Mouse (Mus musculus) neural tube, embryonic 13.5 days (tissue): ENCODE measurements around the gene Tmem9b. TPM values are rescaled to one million over a fixed set of nuclear protein-coding genes. Genes with fewer than 3 reads are reported as not detected.
A peak's percentile ranks its signal among the peaks of the same experiment; 100 is the strongest.

Experiments used
- ATAC-seq: fragments of 200-750 bp; cut with Nextera tagmentation; 2 replicates; pipeline ENCODE4 v1.8.0; 2017; ENCODE audit warnings: low read depth, mild to moderate bottlenecking, moderate TSS enrichment, moderate library complexity
- H3K27ac ChIP-seq: fragments of 300-500 bp; sonication (generic); replicated peaks from 2 replicates; pipeline ENCODE4 v1.5.1; 2015; ENCODE audit warnings: moderate library complexity, mild to moderate bottlenecking, inconsistent platforms
- H3K27me3 ChIP-seq: fragments of 300-500 bp; sonication (generic); 2 replicates; pipeline ENCODE4 v1.6.1; 2015; ENCODE audit warnings: mild to moderate bottlenecking, inconsistent platforms
- H3K36me3 ChIP-seq: fragments of 300-500 bp; sonication (generic); 2 replicates; pipeline ENCODE4 v1.6.1; 2015; ENCODE audit warnings: mild to moderate bottlenecking, inconsistent platforms
- H3K4me1 ChIP-seq: fragments of 300-500 bp; sonication (generic); replicated peaks from 2 replicates; pipeline ENCODE4 v1.6.1; 2015; ENCODE audit warnings: inconsistent platforms
- H3K4me2 ChIP-seq: fragments of 300-500 bp; sonication (generic); 2 replicates; pipeline ENCODE4 v1.6.1; 2015; ENCODE audit warnings: inconsistent platforms, mild to moderate bottlenecking, moderate library complexity
- H3K4me3 ChIP-seq: fragments of 300-500 bp; sonication (generic); 2 replicates; pipeline ENCODE4 v1.5.1; 2015; ENCODE audit warnings: mild to moderate bottlenecking, inconsistent platforms
- H3K9ac ChIP-seq: fragments of 300-500 bp; sonication (generic); 2 replicates; pipeline ENCODE4 v1.6.1; 2015; ENCODE audit warnings: moderate library complexity, mild to moderate bottlenecking, inconsistent platforms
- H3K9me3 ChIP-seq: fragments of 300-500 bp; sonication (generic); 2 replicates; pipeline ENCODE4 v1.6.1; 2016; ENCODE audit warnings: inconsistent platforms
- WGBS: fragments of 180-500 bp; shearing (Covaris S2); methylation state at CpG from one replicate; pipeline ENCODE4 v1.1.7; 2015; 5-methylcytosine and 5-hydroxymethylcytosine counted together
- polyA plus RNA-seq: library from polyadenylated mRNA; unstranded; fragments of >200 nt; fragmentation: Nextera tagmentation; extraction: Ambion mirVana; gene quantifications from 2 replicates; pipeline ENCODE4 v1.2.1, GENCODE M21; 2015

Tmem9b gene
- polyA plus RNA-seq, 1 experiment from 2014 or later: 119 TPM

DNA sequence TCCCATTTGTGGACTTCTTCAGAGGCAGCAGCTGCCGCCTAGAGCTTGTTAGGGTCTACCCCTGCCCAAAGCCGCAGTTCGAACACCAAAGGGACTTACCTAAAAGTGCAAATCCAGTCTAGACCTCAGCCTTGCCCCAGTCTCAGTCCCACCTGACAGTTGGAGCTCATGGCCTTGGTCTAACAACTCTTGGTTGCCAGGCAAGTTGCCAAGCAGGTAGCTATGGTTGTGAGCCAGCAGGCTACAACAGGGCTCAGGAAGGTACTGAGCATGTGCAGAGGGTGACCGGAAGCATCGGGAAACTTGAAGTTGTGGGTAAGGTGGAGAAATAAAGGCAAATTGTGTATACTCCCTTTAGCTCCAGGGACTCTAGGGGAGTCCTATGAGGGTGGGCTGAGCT lies 29.0 kb downstream of the Tmem9b start, which contains the start of gene BC051019:
Gene BC051019 (minus strand): TSS at position 154 of the 400 bp plus-strand sequence.
- Histone ChIP-seq H3K4me2 (no peak within 1 kb of the TSS), H3K9me3 (no peaks in the 10 kb centered on the region; the same call in 1 of the 2 replicates), H3K27ac (no peak within 1 kb of the TSS), H3K36me3 (no peaks in the 10 kb centered on the region), H3K27me3 (no peaks in the 10 kb centered on the region), H3K4me1 (no peaks in the 10 kb centered on the region), H3K4me3 (no peak within 1 kb of the TSS), H3K9ac (no peak within 1 kb of the TSS)
- no peak for ATAC-seq
- 95% methylated on average over 5 of the region's 5 CpGs for WGBS

DNA sequence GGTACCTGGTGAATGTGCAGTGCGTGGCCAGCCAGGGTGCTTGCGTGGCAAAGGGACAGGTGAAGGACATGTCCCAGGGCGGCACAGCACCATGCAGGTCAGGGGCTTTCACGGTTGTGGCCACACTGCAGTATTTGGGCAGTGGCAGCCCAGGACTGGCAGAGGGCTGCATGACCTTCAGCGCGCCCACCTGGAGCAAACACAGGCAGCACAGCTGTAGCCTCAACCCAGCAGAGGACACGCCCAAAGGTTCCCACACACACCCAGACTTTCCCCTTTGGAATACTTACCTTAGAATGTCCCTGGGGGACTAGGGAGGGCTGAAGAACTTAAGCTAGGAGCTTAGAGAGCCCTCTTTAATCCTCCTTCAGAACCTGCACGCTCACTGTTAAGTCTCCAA lies 29.6 kb downstream of the Tmem9b start:
- Histone ChIP-seq H3K27ac (no peak overlapping the region), H3K36me3 (no peaks in the 10 kb centered on the region), H3K4me2 (no peak overlapping the region), H3K4me1 (no peaks in the 10 kb centered on the region), H3K9me3 (no peaks in the 10 kb centered on the region; the same call in 1 of the 2 replicates), H3K4me3 (no peak overlapping the region), H3K27me3 (no peaks in the 10 kb centered on the region), H3K9ac (no peak overlapping the region)
- ATAC-seq: no peak
- 93% methylated on average over 8 of the region's 8 CpGs for WGBS

DNA sequence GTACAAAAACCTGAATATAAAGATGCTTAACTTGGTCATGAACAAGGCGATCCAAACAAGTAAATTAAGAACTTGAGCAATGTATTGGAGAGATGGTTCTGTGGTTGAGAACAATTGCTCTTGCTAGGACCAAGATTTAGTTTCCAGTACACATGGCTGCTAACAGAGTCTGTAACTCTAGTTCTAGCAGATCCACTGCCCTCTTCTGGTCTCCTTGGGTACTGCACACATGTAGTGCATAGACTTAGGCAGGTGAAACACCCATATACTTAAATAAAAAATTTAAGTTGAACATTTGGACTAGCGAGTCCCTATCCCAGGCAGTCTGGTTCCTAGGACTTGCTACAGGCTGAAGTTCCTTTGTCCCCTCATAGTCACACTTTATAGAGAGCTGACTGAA lies 30.1 kb downstream of the Tmem9b start:
- Histone ChIP-seq H3K36me3 (no peaks in the 10 kb centered on the region), H3K9me3 (no peaks in the 10 kb centered on the region; the same call in 1 of the 2 replicates), H3K9ac (no peak overlapping the region), H3K4me1 (no peaks in the 10 kb centered on the region), H3K4me2 (no peak overlapping the region), H3K27ac (no peak overlapping the region), H3K4me3 (no peak overlapping the region), H3K27me3 (no peaks in the 10 kb centered on the region)
- ATAC-seq: no peak
- 99% methylated on average over 2 of the region's 2 CpGs for WGBS

DNA sequence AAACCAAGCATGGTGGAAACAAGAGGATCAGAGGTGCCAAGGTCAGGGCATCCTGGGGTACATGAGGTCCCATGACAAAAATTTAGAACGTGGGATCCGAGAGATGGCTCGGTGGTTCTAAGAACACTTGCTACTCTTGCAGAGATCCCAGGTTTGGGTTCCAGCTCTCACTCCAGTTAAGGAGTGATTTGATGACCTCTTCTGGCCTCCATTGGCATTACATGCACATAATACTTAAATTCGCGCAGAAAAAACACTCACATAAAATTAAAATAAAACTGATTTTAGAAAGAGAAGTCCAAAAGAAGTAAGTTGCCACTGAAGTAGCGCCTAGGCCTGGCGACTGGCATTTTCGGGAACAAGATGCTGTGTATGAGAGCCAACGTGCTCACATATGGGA lies 33.4 kb downstream of the Tmem9b start:
- WGBS: 61% methylated on average over 9 of the region's 9 CpGs

DNA sequence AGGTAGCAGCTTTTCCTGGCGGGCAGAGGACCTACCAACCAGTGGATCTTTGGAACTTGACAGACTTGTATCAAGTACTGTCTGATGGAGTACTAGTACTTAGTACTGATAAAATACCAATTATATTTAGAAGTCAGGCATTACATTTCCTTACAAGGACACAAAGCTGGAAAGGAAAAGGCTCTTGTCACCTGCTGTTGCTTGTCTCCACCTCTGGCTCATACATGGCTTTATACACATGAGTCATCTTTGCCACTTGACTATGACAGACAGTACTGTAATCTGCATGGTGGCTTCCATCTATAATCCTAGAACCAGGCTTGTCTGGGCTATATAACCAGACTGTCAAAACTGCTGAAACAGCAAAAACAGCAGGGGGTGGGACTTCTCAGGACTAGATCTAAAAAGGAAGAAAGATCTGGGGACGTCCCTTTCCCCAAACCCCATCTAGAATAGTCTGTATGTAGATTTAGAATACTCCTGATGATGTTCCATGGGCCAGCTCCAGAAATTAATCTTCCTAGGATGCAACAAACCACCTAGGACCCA lies 39.2 kb downstream of the Tmem9b start:
- H3K4me3 ChIP-seq: no peak overlapping the region
- ATAC-seq: no peak
- no peak overlapping the region for H3K4me2 ChIP-seq
- no peaks in the 10 kb centered on the region for H3K9me3 ChIP-seq
- no peaks in the 10 kb centered on the region for H3K4me1 ChIP-seq
- 94% methylated on average over 2 of the region's 2 CpGs for WGBS
- H3K9ac ChIP-seq: no peak overlapping the region
- peaks cover 37% of the 10 kb centered on the region for H3K36me3 ChIP-seq
- H3K27ac ChIP-seq: no peak overlapping the region
- no peaks in the 10 kb centered on the region for H3K27me3 ChIP-seq

More for the DNA sequence above, 33.4 kb downstream of the Tmem9b start:
- H3K4me2 ChIP-seq: no peak overlapping the region
- no peaks in the 10 kb centered on the region; the same call in 1 of the 2 replicates for H3K9me3 ChIP-seq
- no peaks in the 10 kb centered on the region for H3K36me3 ChIP-seq
- no peak overlapping the region for H3K9ac ChIP-seq
- no peak overlapping the region for H3K27ac ChIP-seq
- ATAC-seq: no peak
- no peak overlapping the region for H3K4me3 ChIP-seq
- H3K27me3 ChIP-seq: no peaks in the 10 kb centered on the region
- no peaks in the 10 kb centered on the region for H3K4me1 ChIP-seq

DNA sequence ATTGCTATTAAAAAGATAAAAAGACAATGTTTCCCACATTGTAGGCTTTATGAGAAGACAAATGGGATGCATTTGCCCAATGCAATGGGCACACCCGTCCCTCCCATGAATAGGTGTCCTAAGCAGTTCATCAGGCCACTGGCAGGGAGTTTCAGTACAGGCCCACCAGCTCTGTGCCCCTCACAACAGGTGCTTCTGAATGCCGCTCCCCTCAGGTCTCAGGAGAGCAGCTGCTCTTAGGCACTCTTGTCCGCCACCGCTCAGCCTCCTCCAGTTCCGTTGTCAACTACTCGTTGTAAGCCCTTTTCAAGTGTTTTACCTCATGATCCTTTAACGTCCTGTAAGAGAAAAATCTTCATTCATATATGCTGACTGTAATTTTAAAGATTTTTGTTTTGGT lies 40.5 kb downstream of the Tmem9b start:
- H3K9me3 ChIP-seq: no peaks in the 10 kb centered on the region
- no peak overlapping the region for H3K4me2 ChIP-seq
- no peak overlapping the region for H3K27ac ChIP-seq
- no peaks in the 10 kb centered on the region for H3K27me3 ChIP-seq
- no peak overlapping the region for H3K4me3 ChIP-seq
- 87% methylated on average over 7 of the region's 7 CpGs for WGBS
- H3K4me1 ChIP-seq: no peaks in the 10 kb centered on the region
- ATAC-seq: no peak
- peaks cover 37% of the 10 kb centered on the region for H3K36me3 ChIP-seq
- H3K9ac ChIP-seq: no peak overlapping the region

DNA sequence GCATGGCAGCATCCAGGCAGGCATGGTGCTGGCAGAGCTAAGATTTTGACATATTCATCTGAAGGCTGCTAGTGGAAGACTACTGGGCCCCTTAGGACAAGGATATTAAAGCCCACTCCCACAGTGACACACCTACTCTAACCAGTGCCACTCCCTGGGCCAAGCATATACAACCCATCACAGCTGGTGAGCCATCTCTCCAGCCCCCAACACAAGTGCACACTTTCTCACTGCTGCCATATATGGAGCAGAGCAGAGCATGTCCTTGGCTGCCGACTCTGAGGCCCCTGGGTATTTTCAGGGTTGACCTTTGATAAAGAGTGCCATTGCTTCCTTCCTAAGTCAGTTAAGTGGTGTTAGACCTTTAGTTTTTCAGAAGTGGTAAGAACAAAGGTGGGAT lies 42.6 kb downstream of the Tmem9b start:
- H3K27ac ChIP-seq: no peak overlapping the region
- H3K4me1 ChIP-seq: no peaks in the 10 kb centered on the region
- WGBS: 83% methylated on average over 1 of the region's 1 CpGs
- H3K9me3 ChIP-seq: no peaks in the 10 kb centered on the region
- no peak overlapping the region for H3K4me2 ChIP-seq
- H3K36me3 ChIP-seq: peaks cover 37% of the 10 kb centered on the region
- no peak for ATAC-seq
- no peak overlapping the region for H3K9ac ChIP-seq
- H3K27me3 ChIP-seq: no peaks in the 10 kb centered on the region
- H3K4me3 ChIP-seq: no peak overlapping the region

DNA sequence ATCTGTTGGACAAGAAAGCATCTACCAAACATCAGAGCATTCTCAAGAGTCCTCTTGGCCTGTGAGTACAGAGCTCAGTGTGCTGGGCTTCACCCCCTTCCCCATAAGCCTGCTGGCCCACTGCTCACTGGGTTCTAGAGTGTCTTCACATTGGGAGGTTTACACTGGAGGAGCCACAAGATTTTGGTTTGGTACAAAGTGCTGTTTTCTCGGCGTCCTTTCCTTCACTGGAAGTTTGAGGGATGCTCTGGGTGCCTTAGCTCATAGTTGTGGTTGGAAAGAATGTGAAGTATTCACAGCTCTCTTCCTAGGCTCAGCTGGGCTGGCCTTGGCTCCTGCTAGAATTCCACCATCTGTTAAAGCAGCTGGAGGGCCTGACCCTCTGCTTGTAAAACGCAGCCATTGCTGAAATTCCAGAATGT lies 43.7 kb downstream of the Tmem9b start:
- Histone ChIP-seq H3K4me3 (no peak overlapping the region), H3K27ac (no peak overlapping the region), H3K36me3 (peaks cover 37% of the 10 kb centered on the region), H3K4me1 (peaks cover 6% of the 10 kb centered on the region; the same call in 1 of the 2 replicates), H3K9me3 (no peaks in the 10 kb centered on the region), H3K9ac (no peak overlapping the region), H3K27me3 (no peaks in the 10 kb centered on the region), H3K4me2 (no peak overlapping the region)
- 81% methylated on average over 3 of the region's 3 CpGs for WGBS
- no peak for ATAC-seq

DNA sequence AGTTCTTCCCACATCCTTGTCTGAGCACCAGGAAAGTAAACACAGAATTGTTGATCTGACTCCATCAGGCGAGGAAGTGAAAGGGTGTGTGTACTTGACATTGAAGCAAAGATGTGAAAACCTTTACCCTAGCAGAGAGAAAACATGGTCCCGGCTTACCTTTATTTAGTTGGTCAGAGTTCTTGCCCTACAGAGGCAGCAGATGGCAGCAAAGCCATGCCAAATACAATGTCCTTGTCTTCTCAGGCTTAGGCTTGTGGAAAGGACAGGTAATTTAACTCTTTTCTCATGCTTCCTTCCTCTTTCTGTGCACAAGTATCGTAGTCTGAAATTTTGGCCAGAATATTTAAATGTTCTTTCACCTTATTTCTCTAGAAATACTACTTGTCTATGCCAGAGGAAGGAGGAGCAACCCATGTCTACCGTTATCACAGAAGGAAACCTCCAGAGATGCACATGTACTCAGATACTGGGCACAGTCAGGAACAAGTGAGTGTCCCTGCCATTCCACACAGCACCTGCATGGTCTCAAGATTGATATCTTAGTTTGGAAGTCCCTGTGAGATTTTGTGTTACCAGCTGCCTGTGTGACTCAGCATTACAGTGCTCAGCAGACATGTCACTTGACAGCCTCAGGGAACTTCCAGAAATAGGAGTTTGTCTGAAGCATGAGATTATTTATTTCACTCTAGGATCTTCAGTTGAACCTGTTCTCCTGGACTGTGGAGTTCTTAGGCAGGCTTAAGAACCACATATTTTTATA lies 45.5 kb downstream of the Tmem9b start:
- WGBS: 63% methylated on average over 4 of the region's 4 CpGs
- Histone ChIP-seq H3K9ac (no peak overlapping the region), H3K27ac (no peak overlapping the region), H3K36me3 (peaks cover 30% of the 10 kb centered on the region), H3K4me3 (no peak overlapping the region), H3K9me3 (no peaks in the 10 kb centered on the region), H3K4me1 (peaks cover 14% of the 10 kb centered on the region; the same call in 1 of the 2 replicates), H3K27me3 (no peaks in the 10 kb centered on the region), H3K4me2 (no peak overlapping the region)
- ATAC-seq: no peak

DNA sequence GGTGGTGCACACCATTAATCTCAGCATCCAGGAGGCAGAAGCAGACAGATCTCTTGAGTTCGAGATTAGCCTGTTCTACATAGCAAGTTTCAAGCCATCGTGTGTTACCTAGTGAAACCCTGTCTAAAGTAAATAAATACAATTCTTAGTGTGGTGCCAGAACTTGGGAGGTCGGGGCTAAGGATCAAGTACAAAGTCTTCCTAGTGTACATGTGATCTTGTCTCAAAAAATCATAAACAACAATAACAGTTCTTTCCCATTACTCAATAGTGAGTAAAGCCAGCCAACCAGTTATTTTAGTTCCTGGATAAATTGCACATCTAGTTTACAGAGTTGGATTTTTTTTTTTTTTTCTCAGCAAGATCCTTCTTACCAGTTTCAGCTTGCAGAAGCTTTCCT lies 48.2 kb downstream of the Tmem9b start:
- H3K27ac ChIP-seq: no peak overlapping the region
- 69% methylated on average over 3 of the region's 3 CpGs for WGBS
- peak overlapping the region; percentile 53 for H3K4me3 ChIP-seq
- ATAC-seq: no peak
- H3K4me2 ChIP-seq: peak overlapping the region; percentile 69
- H3K36me3 ChIP-seq: peaks cover 4% of the 10 kb centered on the region; the same call in 1 of the 2 replicates
- H3K9ac ChIP-seq: 0 out of 2 replicates have a peak overlapping the region, but pooled peaks have one; percentile 71
- H3K9me3 ChIP-seq: no peaks in the 10 kb centered on the region
- peaks cover 14% of the 10 kb centered on the region; the same call in 1 of the 2 replicates for H3K4me1 ChIP-seq
- no peaks in the 10 kb centered on the region for H3K27me3 ChIP-seq

DNA sequence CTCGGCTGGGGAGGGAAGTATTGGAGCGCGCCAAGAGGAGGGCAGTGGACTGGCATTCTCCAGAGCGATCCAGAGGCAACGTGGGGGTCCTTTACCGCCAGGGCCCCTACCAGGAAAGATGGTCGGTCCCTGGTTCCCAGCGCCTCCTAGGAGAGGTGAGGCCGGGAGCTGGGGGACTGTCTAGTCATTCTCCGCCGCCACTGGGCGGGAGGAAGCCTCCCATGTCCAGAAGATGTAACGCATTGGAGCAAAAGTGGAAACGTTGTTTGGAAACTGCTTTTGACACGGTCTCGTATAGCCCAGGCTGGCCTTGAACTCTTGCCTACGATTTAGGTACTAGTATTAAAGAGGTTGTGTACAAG lies 48.7 kb downstream of the Tmem9b start:
- Histone ChIP-seq H3K4me2 (peak overlapping the region; percentile 69), H3K36me3 (no peaks in the 10 kb centered on the region), H3K9ac (peak overlapping the region; percentile 71), H3K4me1 (peaks cover 14% of the 10 kb centered on the region; the same call in 1 of the 2 replicates), H3K27me3 (no peaks in the 10 kb centered on the region), H3K4me3 (peak overlapping the region; percentile 53), H3K27ac (peak overlapping the region; percentile 77), H3K9me3 (no peaks in the 10 kb centered on the region)
- no peak for ATAC-seq
- WGBS: 2% methylated on average over 17 of the region's 17 CpGs

DNA sequence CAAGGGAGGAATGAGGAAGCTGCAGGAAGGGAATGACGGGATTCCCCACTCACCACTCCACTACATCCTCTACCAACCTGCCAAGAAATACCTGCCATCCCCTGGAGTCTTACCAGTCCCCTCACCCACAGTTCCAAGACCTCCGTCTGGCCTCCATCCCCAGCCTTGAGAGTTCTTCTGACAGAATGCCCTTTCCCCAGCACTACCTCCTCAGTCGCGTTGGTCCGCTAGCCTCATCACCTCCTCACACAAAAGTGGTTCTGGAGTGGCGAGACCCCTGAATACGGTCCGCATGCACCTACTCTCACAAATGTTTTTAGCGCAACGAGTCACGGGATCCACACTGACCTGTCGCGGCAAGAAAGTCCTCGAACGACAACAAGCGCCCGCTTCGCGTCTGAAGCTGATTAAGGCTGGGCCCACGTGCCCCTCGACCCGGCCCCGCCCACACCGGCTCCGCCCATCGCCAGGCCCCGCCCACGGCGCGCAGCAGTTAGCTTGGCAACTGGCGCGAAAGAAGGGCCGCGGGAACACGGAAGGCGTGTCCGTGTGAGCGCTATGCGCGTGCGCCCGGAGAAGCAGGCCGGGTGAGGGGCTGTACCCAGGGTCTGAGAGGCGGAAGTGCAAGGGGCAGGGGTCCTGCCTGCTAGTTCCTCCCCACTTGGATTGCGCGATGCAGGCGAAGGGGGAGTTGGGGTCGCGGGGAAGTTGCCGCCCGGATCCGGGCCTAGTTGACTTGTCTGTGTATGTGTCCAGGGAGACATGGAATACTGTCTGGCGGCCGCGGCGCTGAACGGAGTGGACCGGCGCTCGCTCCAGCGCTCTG lies 49.3 kb downstream of the Tmem9b start, which contains the start of the genes St5 and Akip1:
Gene St5 (minus strand): TSS at position 416 of the 826 bp plus-strand sequence.
Gene Akip1 (plus strand): TSS at position 501 of the 826 bp plus-strand sequence.
- Histone ChIP-seq H3K9me3 (no peaks in the 10 kb centered on the region), H3K4me2 (peak within 1 kb of the TSS; percentile 69), H3K27me3 (no peaks in the 10 kb centered on the region), H3K4me1 (peaks cover 14% of the 10 kb centered on the region; the same call in 1 of the 2 replicates), H3K9ac (peak within 1 kb of the TSS; percentile 71), H3K27ac (peak within 1 kb of the TSS; percentile 77), H3K36me3 (no peaks in the 10 kb centered on the region), H3K4me3 (peak within 1 kb of the TSS; percentile 53)
- WGBS: 2% methylated on average over 61 of the region's 61 CpGs
- peak; percentile 97 for ATAC-seq
